Mouse (Mus musculus) kidney, adult 8-10 months (tissue): ENCODE results near the gene Sesn1.
"Not testable (repeated sequence)": the region's sequence is repeated elsewhere in the genome, so short reads cannot be mapped to it uniquely, and the experiment has no call there.

Experiments
- DNase-seq, 2 experiments: peaks; one replicate each; pipeline ENCODE4 v3.0.0; 2022

The Sesn1 gene

GRCm38 (mm10) chr10:41809771-41810563 is at the start of gene Sesn1, which contains the start of gene Cep57l1:
Sesn1 (plus strand) TSS chr10:41809935.
Cep57l1 (minus strand) TSS chr10:41809871.
- peak; percentile 92 to 93 for DNase-seq

DNA sequence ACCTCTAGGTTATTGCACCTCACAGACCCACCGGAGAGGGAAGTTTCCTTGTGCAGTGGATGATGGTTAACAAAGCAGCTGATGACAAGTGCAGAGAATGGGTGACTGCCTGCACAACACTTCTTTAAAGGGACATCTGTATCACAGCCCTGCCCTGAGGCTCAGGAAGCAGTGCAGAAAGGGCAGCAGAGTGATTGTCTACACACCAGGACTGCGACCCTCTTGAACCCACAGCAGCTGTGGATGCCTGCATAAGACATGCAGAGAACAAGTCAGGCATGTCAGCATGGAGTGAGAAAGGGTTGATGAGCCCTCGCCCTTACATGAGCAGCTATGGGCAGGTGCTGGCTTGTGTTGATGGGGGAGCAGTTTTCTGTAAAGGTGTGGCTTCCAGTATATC is 48.9 kb upstream of the Sesn1 start:
- DNase-seq: no peak

GRCm38 (mm10) chr10:41763741-41764385 is 45.9 kb upstream of the Sesn1 start:
- DNase-seq: no peak

DNA sequence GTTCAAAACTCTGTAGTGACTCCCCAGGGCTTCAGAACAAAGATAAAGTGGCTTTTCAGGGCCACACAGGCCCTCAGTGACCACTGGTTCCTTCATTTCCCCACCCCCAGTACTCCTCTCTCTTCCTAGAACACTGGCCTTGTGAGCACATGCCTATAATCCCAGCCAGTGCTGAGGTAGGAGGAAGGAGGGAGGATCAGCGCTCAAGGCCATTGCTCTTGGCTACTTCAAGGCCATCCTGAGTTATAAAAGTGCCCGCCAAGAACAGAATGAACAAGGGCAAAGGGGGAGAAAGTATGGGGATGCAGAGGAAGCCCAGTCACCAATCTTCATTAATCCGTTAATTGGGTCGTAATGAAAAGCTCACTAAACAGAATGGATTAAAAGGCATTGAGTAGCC is 44.1 kb upstream of the Sesn1 start:
- DNase-seq: no peak

DNA sequence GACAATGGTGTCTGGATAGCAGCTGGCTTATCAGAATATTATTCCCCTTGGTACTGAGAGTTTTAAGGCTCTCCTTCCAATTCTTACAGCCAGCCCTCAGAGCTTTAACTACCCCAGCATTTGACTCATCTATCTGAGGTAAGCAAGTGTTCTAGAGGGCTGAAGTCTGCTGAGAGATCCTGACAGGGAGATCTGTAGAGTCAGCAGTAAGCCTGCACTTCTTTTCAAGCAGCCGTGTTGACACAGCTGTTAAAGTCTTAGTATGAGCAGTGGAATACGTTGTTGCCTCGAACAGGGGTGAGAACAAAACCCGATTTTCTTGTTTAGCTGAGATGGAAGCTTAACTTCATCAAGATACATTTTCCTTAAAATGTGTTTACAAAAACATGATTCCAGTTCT is 43.5 kb upstream of the Sesn1 start:
- no peak for DNase-seq

GRCm38 (mm10) chr10:41767254-41767653 is 42.5 kb upstream of the Sesn1 start:
- DNase-seq: no peak

DNA sequence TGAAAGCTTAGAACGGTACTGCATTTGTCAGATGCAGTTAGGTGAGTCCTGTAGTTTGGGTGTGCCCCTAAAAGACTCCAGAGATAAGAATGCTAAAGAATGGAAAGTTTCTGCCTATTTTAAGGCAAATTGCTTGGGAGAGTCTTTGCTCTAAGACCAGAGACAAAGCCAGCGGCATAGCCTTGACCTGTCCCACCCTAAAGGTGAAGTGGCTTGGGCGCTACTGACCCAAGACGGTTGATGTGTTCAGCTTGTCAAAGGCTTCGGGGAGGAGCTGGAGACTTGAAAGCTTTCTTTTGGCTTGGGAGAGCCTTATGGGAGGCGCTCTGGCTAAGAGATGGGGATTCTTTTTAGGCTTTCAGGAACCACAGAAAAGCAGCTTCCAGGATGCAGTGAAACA is 17.4 kb upstream of the Sesn1 start:
- DNase-seq: no peak

DNA sequence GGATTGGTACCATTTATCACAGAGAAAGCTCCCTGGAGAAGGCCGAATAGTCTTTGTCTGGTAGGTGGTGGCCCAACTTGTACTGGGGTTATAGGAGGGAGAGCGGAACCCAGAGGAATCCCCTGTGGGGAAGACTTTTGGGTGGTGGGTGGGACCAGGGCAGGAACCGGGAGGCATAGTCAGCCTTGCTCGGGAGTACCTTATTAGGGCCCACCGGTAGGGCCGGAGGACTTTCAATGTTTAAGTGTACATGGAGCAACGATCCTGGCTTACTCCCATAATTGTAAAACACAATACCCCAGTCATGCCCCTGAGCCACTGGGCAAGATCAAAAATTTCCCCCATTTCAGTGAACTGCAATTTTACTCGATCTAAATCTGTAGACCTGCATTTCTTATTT is 12.5 kb upstream of the Sesn1 start:
- no peak for DNase-seq

DNA sequence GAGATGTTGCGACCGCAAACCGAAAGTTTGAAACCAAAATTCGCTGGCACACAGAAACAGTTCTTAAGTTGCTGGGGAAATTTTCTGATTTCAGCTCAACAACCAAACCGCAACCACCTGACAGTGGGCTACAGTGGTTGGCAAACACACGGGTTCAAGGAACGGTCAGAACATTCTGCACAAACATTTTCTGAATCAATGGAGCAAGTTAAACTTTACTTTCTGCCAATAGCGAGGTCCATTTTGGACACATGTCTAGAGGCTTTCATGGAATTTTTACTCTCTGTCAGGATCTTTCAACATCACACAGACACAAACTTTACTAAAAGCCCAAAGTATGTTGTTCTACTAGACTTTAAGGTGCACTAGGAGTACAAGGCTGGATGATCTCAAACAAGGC is 6.3 kb upstream of the Sesn1 start:
- DNase-seq: no peak

- DNase-seq: no peak
Measured at GRCm38 (mm10) chr10:41804711-41805110, 5.0 kb upstream of the Sesn1 start.

DNA sequence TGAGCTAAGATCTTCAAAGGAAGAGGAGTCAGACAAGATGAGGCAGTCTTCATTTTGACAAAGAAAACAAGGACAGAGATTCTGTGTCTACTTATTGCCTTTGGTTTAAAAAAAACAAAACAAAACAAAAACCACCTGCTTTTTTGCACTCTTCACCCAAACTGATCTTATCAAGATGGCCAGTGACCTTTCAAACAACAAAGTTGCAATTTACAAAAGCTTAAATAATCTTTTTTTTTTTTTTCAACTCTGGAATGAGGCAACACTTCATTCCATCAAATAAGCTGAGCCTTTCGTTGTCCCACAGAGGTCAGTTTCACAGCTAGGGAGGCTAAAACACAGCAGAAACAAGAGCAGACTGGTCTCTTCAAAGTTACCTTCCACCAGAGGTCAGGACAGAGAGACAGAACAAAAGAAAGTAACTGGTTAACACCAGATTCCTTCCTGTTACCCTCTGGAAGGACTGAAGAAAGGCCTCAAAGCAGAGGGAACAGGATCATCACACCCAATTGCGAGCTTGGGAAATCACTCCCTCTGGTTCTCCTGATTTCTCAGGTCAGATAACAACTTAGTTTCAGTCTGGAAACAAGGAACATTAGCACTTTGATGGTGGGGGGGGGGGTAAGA is 3.9 kb upstream of the Sesn1 start:
- no peak for DNase-seq

GRCm38 (mm10) chr10:41809080-41809770 is 510 bp upstream of the Sesn1 start:
- DNase-seq: peak; percentile 88 to 89

DNA sequence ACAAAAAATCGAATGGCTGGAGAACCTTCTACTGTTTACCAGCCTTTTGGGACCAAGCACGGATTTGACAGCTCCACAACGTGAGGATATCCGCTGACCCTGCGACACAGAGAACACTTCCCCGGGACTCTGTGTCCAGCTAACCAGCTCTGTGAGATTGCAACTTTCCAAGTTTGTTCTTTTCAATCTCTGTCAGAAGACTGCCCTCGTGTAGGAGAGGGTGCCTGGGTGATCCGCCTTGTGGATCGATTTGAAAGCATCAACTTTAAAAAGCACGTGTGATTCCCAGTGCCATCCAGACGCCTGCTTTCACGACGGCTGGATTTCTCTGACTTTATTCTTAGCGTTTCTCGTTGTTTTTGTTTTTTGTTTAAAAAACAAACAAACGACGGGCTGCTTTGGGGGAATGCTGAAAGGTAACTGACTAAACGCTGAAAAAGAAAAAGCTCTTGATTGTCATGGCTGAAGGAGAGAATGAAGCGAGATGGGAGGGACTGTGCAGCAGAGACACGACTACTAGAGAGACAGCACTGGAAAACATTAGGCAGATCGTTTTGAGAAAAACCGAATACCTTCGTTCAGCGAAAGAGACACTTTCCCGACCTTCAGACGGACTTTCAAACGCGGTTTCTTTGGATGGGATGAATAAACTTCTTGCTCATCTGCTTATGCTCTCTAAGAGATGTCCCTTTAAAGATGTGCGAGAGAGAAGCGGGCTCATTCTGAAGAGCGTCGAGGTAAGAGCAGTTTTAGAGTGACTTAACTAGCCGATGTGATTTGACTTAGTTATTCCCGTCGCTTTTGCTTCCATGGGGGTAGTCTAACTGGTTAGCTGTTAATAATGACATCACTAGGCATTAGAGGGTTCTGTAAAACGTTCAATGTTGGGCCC is 1.1 kb downstream of the Sesn1 start:
- DNase-seq: peak; percentile 12 to 15

DNA sequence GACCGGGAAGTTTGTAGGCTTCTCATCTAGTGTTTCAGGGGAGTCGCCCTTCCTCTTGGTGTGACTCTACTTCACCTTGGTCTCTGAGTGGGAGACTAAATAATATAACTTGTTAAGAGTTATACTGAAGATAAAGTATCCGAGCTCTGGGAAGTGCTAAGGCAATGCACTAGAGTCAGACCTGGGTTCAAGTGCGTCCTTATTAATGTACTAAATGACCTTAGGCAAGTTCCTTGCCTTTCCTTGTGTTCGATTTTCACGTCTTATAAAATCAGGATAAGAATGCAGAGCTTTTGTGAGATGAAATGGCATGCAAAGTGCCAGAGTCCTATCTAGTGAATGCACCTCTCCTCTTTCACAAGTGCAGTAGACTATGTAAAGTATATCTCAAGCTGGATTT is 2.8 kb downstream of the Sesn1 start:
- no peak for DNase-seq

- DNase-seq: no peak
Measured at GRCm38 (mm10) chr10:41814305-41814853, 4.6 kb downstream of the Sesn1 start.

GRCm38 (mm10) chr10:41816516-41816915 is 6.8 kb downstream of the Sesn1 start:
- DNase-seq: no peak

GRCm38 (mm10) chr10:41818036-41818732 is 8.4 kb downstream of the Sesn1 start:
- no peak for DNase-seq

DNA sequence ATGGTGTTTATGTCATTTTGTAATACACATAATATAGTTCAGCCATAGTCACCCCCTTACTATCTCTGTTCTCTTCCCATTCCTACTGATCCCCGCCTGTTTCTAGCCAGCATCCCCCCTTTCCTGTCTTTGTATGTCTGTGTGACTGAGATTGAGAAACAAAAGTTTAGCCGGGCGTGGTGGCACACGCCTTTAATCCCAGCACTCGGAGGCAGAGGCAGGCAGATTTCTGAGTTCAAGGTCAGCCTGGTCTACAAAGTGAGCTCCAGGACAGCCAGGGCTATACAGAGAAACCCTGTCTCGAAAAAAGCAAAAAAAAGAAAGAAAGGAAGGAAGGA is 9.0 kb downstream of the Sesn1 start:
- DNase-seq: not testable (repeated sequence)

DNA sequence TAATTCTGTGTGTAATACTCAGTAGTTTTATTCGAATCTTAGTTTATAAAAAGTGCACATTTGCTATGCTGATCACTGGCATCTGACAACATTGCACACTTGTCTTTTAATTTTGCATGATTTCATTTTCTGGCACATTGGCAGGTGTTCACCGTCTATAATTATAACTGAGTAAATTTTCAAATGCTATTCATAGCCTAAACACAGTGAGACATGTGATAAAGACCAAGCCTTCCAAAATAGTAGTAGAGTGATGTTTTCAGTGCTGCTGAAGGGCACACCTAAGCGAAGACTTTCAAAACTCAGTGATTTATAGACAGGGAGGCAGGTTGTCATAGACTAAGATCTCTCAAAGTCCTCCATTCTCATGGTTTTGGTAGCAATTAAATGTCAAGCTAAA is 9.6 kb downstream of the Sesn1 start:
- DNase-seq: no peak

GRCm38 (mm10) chr10:41820401-41820800 is 10.7 kb downstream of the Sesn1 start:
- DNase-seq: no peak

DNA sequence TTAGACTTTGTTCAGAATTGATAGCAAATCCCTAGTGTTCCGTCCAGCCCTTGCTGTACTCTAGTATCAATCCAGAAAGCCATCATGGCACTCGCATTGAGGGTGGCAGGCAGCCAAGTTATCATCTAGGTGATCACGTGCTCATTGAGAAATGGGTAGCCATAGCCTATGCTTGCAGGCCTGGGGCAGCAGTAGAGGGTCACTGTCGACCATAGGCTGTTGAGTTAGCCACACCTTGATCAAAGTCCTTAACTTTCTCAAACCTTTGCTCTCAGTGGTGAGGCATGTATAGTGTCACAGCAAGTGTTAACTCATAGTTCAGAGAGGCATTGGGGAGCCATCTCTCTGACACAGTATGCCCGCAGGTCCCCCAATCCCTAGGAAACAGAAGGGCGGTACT is 11.4 kb downstream of the Sesn1 start:
- no peak for DNase-seq
